Mouse (Mus musculus): ENCODE measurements around the gene Coro6. TPM values are rescaled to one million over a fixed set of nuclear protein-coding genes. Genes with fewer than 3 reads are reported as not detected.

Coro6 gene
- polyA plus RNA-seq, 1 experiment from 2014 or later = 15.9 TPM

Other genes with a start within 250 kb of the Coro6 start
- gene Ssh2, start 246.1 kb upstream of the Coro6 start, polyA plus RNA-seq (2016; fragmentation: Nextera tagmentation; extraction: Ambion mirVana) = 15.0 and 25.2 TPM in 2 replicates
- 2.5 and 3.5 TPM in 2 replicates for gene Ankrd13b, start 27.3 kb downstream of the Coro6 start, polyA plus RNA-seq (2016; fragmentation: Nextera tagmentation; extraction: Ambion mirVana)
- 9.0 and 11.9 TPM in 2 replicates for gene Git1, start 31.2 kb downstream of the Coro6 start, polyA plus RNA-seq (2016; fragmentation: Nextera tagmentation; extraction: Ambion mirVana)
- gene Abhd15, start 52.7 kb downstream of the Coro6 start, polyA plus RNA-seq (2016; fragmentation: Nextera tagmentation; extraction: Ambion mirVana) = 1.6 and 1.9 TPM in 2 replicates
- gene Trp53i13, start 53.6 kb downstream of the Coro6 start, polyA plus RNA-seq (2016; fragmentation: Nextera tagmentation; extraction: Ambion mirVana) = 25.2 and 30.2 TPM in 2 replicates
- gene Gm10392, start 56.8 kb downstream of the Coro6 start, polyA plus RNA-seq (2016; fragmentation: Nextera tagmentation; extraction: Ambion mirVana) = 0.11 TPM in 1 of 2 replicates, not detected in the other
- 10.9 and 12.8 TPM in 2 replicates for gene Taok1, start 145.4 kb downstream of the Coro6 start, polyA plus RNA-seq (2016; fragmentation: Nextera tagmentation; extraction: Ambion mirVana)
- gene Nufip2, start 223.7 kb downstream of the Coro6 start, polyA plus RNA-seq (2016; fragmentation: Nextera tagmentation; extraction: Ambion mirVana) = 3.9 TPM in 2 replicates

Measured in heart, embryonic 10.5 days (tissue).